Mouse (Mus musculus): ENCODE results near the gene Rhox7a. TPM values are rescaled to one million over a fixed set of nuclear protein-coding genes. Genes with fewer than 3 reads are reported as not detected.

The Rhox7a gene
- total RNA-seq (2023): not detected

GRCm38 (mm10) chrX:37831386-37831785 is at the start of gene Rhox7a:
Gene Rhox7a, plus strand, starts transcription at chrX:37831686.

GRCm38 (mm10) chrX:37826610-37827009 is 4.9 kb upstream of the Rhox7a start, which contains the start of gene Rhox6:
Gene Rhox6, plus strand, starts transcription at chrX:37826910.

GRCm38 (mm10) chrX:37878844-37879243 is 47.4 kb downstream of the Rhox7a start, which contains the start of gene Rhox8:
Gene Rhox8, minus strand, starts transcription at chrX:37878944.

Other genes with a start within 250 kb of the Rhox7a start
- gene Rhox4f, start 224.0 kb upstream of the Rhox7a start, total RNA-seq (2023): not detected
- gene Rhox3g, start 203.1 kb upstream of the Rhox7a start, total RNA-seq (2023): not detected
- not detected for gene Rhox2g, start 188.2 kb upstream of the Rhox7a start, total RNA-seq (2023)
- gene Rhox4g, start 180.4 kb upstream of the Rhox7a start, total RNA-seq (2023): not detected
- gene Rhox3h, start 162.9 kb upstream of the Rhox7a start, total RNA-seq (2023): not detected
- gene Rhox2h, start 158.4 kb upstream of the Rhox7a start, total RNA-seq (2023): not detected
- gene Rhox5, start 26.8 kb upstream of the Rhox7a start, total RNA-seq (2023): not detected
- gene Rhox6, start 4.8 kb upstream of the Rhox7a start, total RNA-seq (2023): not detected
- not detected for gene Rhox8, start 47.3 kb downstream of the Rhox7a start, total RNA-seq (2023)
- not detected for gene Rhox7b, start 65.5 kb downstream of the Rhox7a start, total RNA-seq (2023)
- not detected for gene Rhox9, start 70.1 kb downstream of the Rhox7a start, total RNA-seq (2023)
- gene Btg1-ps1, start 187.1 kb downstream of the Rhox7a start, total RNA-seq (2023): not detected
- not detected for gene Btg1-ps2, start 211.4 kb downstream of the Rhox7a start, total RNA-seq (2023)
- gene Rhox10, start 234.8 kb downstream of the Rhox7a start, total RNA-seq (2023): not detected